Mouse (Mus musculus): ENCODE measurements around the gene Fer1l4. TPM values are rescaled to one million over a fixed set of nuclear protein-coding genes. Genes with fewer than 3 reads are reported as not detected.

The Fer1l4 gene
- polyA plus RNA-seq, 1 experiment from 2014 or later = 0.07 TPM

DNA sequence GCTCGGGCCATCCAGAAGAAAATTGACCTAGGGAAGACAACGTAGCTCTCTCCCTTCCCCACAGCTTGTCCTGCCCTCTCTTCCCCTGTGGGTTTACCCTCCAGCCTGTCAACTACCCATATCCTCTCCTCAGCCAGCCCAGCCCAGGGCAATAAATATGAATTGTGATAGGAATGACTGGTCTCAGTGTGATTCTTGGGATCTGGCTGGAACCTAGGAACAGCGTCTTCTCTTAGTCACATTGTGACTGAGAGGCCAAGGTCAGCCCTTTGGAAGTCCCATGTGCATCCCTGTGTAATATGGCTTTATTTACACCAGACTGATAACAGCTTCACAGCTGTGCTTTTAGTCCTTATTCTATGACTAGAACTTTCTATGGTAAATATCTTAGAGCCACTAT lies 34.6 kb downstream of the Fer1l4 start:
- no peak for DNase-seq (ENCODE audit: low spot score)

DNA sequence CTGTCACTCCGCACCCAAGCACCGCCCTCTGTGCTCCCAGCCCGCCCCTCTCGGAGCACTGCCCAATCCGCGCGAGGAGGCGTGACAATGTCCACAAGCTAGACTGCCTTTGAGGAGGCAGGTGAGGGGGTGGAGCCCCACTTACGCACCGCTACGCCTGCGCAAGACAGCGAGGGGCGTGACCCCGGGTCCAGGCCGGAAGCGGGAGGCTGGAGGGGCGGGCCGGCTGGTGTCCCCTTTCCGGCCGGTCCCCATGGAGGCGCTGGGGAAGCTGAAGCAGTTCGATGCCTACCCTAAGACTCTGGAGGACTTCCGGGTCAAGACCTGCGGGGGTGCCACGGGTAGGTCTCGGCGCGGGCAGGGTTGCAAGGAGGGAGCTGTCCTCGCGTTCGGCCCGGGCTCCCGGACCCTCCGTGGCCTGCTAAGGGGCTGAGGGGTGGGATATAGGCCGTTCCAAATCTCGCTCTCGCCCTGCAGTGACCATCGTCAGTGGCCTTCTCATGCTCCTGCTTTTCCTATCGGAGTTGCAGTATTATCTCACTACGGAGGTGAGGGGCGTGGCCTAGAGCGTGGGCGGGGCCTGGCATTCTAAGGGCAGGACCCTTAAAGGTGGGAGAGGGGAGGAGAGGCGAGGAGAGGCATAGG lies 44.7 kb downstream of the Fer1l4 start, which contains the start of the genes 6430550D23Rik and Ergic3:
TSS of gene 6430550D23Rik (minus strand) at position 90 of the 645 bp plus-strand sequence.
TSS of gene Ergic3 (plus strand) at position 158 of the 645 bp plus-strand sequence.
- DNase-seq (ENCODE audit: low spot score) = peak; percentile 99

DNA sequence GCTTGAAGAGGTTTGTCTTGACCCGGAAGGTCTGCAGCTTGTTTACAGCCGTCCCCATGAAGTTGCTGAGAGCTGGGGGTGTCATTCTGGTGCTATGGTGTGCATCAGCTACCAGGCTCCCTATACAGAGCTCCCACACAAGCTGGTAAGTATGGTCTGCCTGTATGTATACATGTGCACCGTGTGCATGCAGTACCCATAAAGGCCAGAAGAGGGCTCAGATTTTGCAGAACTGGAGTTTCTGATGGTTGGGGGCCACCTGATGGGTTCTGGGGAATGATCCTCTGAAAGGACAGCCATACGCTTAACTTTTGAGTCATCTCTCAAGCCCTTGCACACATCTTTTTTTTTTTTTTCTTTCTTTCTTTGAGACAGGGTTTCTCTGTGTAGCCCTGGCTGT lies 47.4 kb downstream of the Fer1l4 start:
- peak; percentile 32 for DNase-seq (ENCODE audit: low spot score)

GRCm38 (mm10) chr2:155991863-155992321 lies 60.9 kb downstream of the Fer1l4 start:
- DNase-seq (ENCODE audit: low spot score) = no peak

DNA sequence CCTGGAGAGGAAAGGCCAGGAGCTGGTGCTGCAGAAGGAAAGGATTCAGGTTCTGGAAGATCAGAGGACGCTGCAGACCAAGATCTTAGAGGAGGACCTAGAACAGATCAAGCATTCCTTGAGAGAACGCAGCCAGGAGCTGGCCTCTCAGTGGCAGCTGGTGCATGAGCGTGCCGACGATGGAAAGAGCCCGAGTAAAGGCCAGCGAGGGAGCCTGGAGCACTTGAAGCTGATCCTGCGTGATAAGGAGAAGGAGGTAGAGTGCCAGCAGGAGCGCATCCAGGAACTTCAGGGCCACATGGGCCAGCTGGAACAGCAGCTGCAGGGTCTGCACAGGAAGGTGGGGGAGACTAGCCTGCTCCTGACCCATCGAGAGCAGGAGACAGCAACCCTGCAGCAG lies 61.6 kb downstream of the Fer1l4 start:
- DNase-seq (ENCODE audit: low spot score) = no peak

GRCm38 (mm10) chr2:155989085-155989484 lies 63.7 kb downstream of the Fer1l4 start:
- no peak for DNase-seq (ENCODE audit: low spot score)

- DNase-seq (ENCODE audit: low spot score) = peak; percentile 59
These were observed 65.6 kb downstream of the Fer1l4 start for GRCm38 (mm10) chr2:155987131-155987530.

DNA sequence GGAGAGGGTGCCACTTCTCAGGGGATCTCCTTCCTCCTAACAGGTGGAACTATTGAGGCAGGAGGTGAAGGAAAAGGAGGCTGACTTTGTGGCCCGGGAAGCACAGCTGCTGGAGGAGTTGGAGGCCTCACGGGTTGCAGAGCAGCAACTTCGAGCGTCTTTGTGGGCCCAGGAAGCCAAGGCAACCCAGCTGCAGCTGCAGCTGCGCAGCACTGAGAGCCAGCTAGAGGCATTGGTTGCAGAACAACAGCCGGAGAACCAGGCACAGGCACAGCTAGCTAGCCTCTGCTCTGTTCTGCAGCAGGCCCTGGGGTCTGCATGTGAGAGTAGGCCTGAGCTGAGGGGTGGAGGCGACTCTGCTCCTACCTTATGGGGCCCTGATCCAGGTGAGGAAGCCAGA lies 67.0 kb downstream of the Fer1l4 start:
- DNase-seq (ENCODE audit: low spot score) = peak; percentile 90

DNA sequence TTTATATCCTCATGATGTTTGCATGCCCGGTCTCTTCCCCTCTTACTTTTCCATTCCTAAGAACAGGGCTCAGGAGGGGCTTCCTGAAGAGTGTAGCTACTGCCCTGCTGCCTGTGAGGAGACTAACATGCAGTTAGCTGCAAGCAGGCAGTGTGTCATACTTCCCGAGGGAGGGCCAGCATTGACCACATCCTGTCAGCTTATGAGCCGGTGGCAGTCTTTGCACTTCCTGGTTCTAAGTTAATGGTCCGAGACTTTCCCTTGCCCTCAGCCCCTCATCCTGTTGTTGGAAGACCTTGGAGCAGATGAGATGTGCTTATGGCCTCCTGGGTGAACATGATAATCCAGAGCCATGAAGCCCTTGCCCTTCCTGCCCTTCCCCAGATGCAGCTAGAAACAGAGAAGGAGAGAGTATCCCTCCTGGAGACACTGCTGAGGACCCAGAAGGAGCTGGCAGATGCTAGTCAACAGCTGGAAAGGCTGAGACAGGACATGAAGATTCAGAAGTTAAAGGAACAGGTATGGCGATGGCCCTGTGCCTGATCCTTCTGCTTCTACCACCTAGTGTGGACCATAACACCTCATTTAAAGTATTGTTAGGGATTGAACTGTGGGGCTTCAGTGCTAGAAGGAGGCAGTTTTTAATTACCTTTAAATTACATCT lies 73.3 kb downstream of the Fer1l4 start:
- DNase-seq (ENCODE audit: low spot score) = peak; percentile 72

DNA sequence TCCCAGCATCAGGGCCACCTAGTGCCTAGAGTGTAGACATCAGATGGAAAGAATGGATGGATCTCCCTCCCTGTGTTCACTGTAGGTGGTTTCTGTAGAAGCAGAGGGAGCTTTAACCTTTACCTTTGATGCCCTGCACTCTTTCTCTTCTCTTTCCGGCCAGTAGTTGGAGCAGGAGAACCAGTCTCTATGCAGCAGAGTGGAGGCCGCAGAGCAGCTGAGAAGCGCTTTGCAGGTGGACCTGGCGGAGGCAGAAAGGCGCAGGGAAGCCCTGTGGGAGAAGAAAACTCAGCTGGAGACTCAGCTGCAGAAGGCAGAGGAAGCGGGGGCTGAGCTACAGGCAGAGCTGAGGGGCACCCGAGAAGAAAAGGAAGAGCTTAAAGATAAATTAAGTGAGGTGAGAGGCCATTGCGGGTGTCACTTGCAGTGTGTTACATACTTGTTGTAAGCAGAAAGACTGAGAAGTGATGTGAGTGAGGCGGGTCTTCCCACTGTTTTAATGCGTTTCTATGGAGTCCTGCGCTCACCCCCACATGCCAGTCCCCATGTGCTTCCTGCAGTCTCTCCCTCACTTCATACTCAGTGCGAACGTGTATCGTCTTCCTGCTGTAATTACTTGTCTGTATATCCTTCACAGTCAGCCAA lies 78.5 kb downstream of the Fer1l4 start:
- peak; percentile 81 for DNase-seq (ENCODE audit: low spot score)

- no peak for DNase-seq (ENCODE audit: low spot score)
These were observed 79.4 kb downstream of the Fer1l4 start for GRCm38 (mm10) chr2:155973348-155973747.

Other genes starting within 250 kb of the Fer1l4 start
- 24.0 and 24.4 TPM in 2 replicates for gene BC029722, start 233.5 kb downstream of the Fer1l4 start, polyA plus RNA-seq (2015; fragmentation: Nextera tagmentation; extraction: Ambion mirVana)
- 232 and 242 TPM in 2 replicates for gene Eif6, start 226.0 kb downstream of the Fer1l4 start, polyA plus RNA-seq (2015; fragmentation: Nextera tagmentation; extraction: Ambion mirVana)
- 0.05 and 0.06 TPM in 2 replicates for gene Fam83c, start 218.1 kb downstream of the Fer1l4 start, polyA plus RNA-seq (2015; fragmentation: Nextera tagmentation; extraction: Ambion mirVana)
- 56.9 and 58.2 TPM in 2 replicates for gene Uqcc1, start 122.6 kb downstream of the Fer1l4 start, polyA plus RNA-seq (2015; fragmentation: Nextera tagmentation; extraction: Ambion mirVana)
- gene Gm15557, start 112.2 kb downstream of the Fer1l4 start, polyA plus RNA-seq (2015; fragmentation: Nextera tagmentation; extraction: Ambion mirVana) = not detected in 2 replicates
- 0.22 and 0.25 TPM in 2 replicates for gene Gdf5, start 107.6 kb downstream of the Fer1l4 start, polyA plus RNA-seq (2015; fragmentation: Nextera tagmentation; extraction: Ambion mirVana)
- gene Cep250, start 96.5 kb downstream of the Fer1l4 start, polyA plus RNA-seq (2015; fragmentation: Nextera tagmentation; extraction: Ambion mirVana) = 16.6 and 23.4 TPM in 2 replicates
- gene 6430550D23Rik, start 45.0 kb downstream of the Fer1l4 start, polyA plus RNA-seq (2015; fragmentation: Nextera tagmentation; extraction: Ambion mirVana) = 2.1 TPM in 2 replicates
- 175 and 186 TPM in 2 replicates for gene Ergic3, start 44.9 kb downstream of the Fer1l4 start, polyA plus RNA-seq (2015; fragmentation: Nextera tagmentation; extraction: Ambion mirVana)
- 0.90 and 0.98 TPM in 2 replicates for gene Spag4, start 12.2 kb upstream of the Fer1l4 start, polyA plus RNA-seq (2015; fragmentation: Nextera tagmentation; extraction: Ambion mirVana)
- 65.0 and 76.9 TPM in 2 replicates for gene Cpne1, start 59.0 kb upstream of the Fer1l4 start, polyA plus RNA-seq (2015; fragmentation: Nextera tagmentation; extraction: Ambion mirVana)
- gene Rbm12, start 59.0 kb upstream of the Fer1l4 start, polyA plus RNA-seq (2015; fragmentation: Nextera tagmentation; extraction: Ambion mirVana) = 22.0 and 22.8 TPM in 2 replicates
- 13.8 and 14.9 TPM in 2 replicates for gene Gm28036, start 74.1 kb upstream of the Fer1l4 start, polyA plus RNA-seq (2015; fragmentation: Nextera tagmentation; extraction: Ambion mirVana)
- gene Romo1, start 91.1 kb upstream of the Fer1l4 start, polyA plus RNA-seq (2015; fragmentation: Nextera tagmentation; extraction: Ambion mirVana) = 490 and 536 TPM in 2 replicates
- gene Nfs1, start 91.2 kb upstream of the Fer1l4 start, polyA plus RNA-seq (2015; fragmentation: Nextera tagmentation; extraction: Ambion mirVana) = 51.4 and 51.5 TPM in 2 replicates
- gene Rbm39, start 127.3 kb upstream of the Fer1l4 start, polyA plus RNA-seq (2015; fragmentation: Nextera tagmentation; extraction: Ambion mirVana) = 783 and 898 TPM in 2 replicates
- 56.7 and 62.7 TPM in 2 replicates for gene Phf20, start 143.5 kb upstream of the Fer1l4 start, polyA plus RNA-seq (2015; fragmentation: Nextera tagmentation; extraction: Ambion mirVana)